Mouse (Mus musculus) erythroblast, embryonic 14.5 days (primary cell): ENCODE data around the gene 4933428G20Rik. TPM values are rescaled to one million over a fixed set of nuclear protein-coding genes. Genes with fewer than 3 reads are reported as not detected.

Experiments
- H3K27me3 ChIP-seq: 2 replicates; pipeline ENCODE4 v1.6.1; 2012; ENCODE audit warnings: inconsistent platforms; ENCODE audit not compliant: control insufficient read depth
- H3K36me3 ChIP-seq: 2 replicates; pipeline ENCODE4 v1.6.1; 2012; ENCODE audit warnings: mild to moderate bottlenecking, inconsistent platforms; ENCODE audit not compliant: control insufficient read depth
- H3K4me1 ChIP-seq: 2 replicates; pipeline ENCODE4 v1.6.1; 2012; ENCODE audit warnings: inconsistent platforms; ENCODE audit not compliant: control insufficient read depth
- H3K4me3 ChIP-seq: replicated peaks from 2 replicates; pipeline ENCODE3; 2012; ENCODE audit warnings: moderate library complexity, mild to moderate bottlenecking, inconsistent platforms
- H3K9me3 ChIP-seq: 2 replicates; pipeline ENCODE4 v1.6.1; 2012; ENCODE audit warnings: low read length, inconsistent platforms, mixed read lengths; ENCODE audit not compliant: control insufficient read depth
- GATA1 ChIP-seq: IDR thresholded peaks from 2 replicates; pipeline ENCODE4 v1.6.1; 2012; ENCODE audit warnings: low read length, inconsistent platforms, mixed read lengths
- TAL1 ChIP-seq: IDR thresholded peaks from 3 replicates; pipeline ENCODE4 v1.6.1; 2012; ENCODE audit warnings: low read length, inconsistent platforms, mixed read lengths
- polyA plus RNA-seq: library from polyadenylated mRNA; stranded (reverse); fragments of >175 nt; gene quantifications from 2 replicates; pipeline ENCODE4 v1.2.3, GENCODE M21; 2012

4933428G20Rik gene
- polyA plus RNA-seq, 1 experiment, result not detected

- Histone ChIP-seq H3K4me3 (no peak overlapping the region), H3K9me3 (no peaks in the 10 kb centered on the region), H3K27me3 (peaks cover 49% of the 10 kb centered on the region), H3K4me1 (no peaks in the 10 kb centered on the region), H3K36me3 (no peaks in the 10 kb centered on the region)
- no peak for TF ChIP-seq TAL1
- TF ChIP-seq GATA1, result no peak
Observed at GRCm38 (mm10) chr11:97525313-97525712, 25.2 kb upstream of the 4933428G20Rik start.

- TF ChIP-seq TAL1 (no peak), GATA1 (no peak)
- Histone ChIP-seq H3K36me3 (no peaks in the 10 kb centered on the region), H3K4me3 (no peak overlapping the region), H3K27me3 (peaks cover 41% of the 10 kb centered on the region), H3K4me1 (no peaks in the 10 kb centered on the region), H3K9me3 (no peaks in the 10 kb centered on the region)
Observed at GRCm38 (mm10) chr11:97524306-97524705, 24.2 kb upstream of the 4933428G20Rik start.

GRCm38 (mm10) chr11:97523827-97524261, 23.7 kb upstream of the 4933428G20Rik start:
- peaks cover 37% of the 10 kb centered on the region for H3K27me3 ChIP-seq
- no peaks in the 10 kb centered on the region for H3K9me3 ChIP-seq

GRCm38 (mm10) chr11:97523107-97523506, 23.0 kb upstream of the 4933428G20Rik start:
- no peaks in the 10 kb centered on the region for H3K9me3 ChIP-seq
- H3K4me1 ChIP-seq, result no peaks in the 10 kb centered on the region
- no peaks in the 10 kb centered on the region for H3K36me3 ChIP-seq
- TF ChIP-seq TAL1, result no peak
- TF ChIP-seq GATA1, result no peak
- H3K27me3 ChIP-seq, result peaks cover 33% of the 10 kb centered on the region
- H3K4me3 ChIP-seq, result no peak overlapping the region

More at GRCm38 (mm10) chr11:97523827-97524261, 23.7 kb upstream of the 4933428G20Rik start:
- Histone ChIP-seq H3K4me1 (no peaks in the 10 kb centered on the region), H3K36me3 (no peaks in the 10 kb centered on the region), H3K4me3 (no peak overlapping the region)
- TF ChIP-seq TAL1, result no peak
- no peak for TF ChIP-seq GATA1

- H3K36me3 ChIP-seq, result no peaks in the 10 kb centered on the region
- TF ChIP-seq TAL1, result no peak
- TF ChIP-seq GATA1, result no peak
- H3K27me3 ChIP-seq, result peaks cover 31% of the 10 kb centered on the region
- no peaks in the 10 kb centered on the region for H3K9me3 ChIP-seq
- no peaks in the 10 kb centered on the region for H3K4me1 ChIP-seq
- H3K4me3 ChIP-seq, result no peak overlapping the region
Observed at GRCm38 (mm10) chr11:97521741-97522474, 21.8 kb upstream of the 4933428G20Rik start.

GRCm38 (mm10) chr11:97520541-97520940, 20.4 kb upstream of the 4933428G20Rik start:
- Histone ChIP-seq H3K9me3 (no peaks in the 10 kb centered on the region), H3K27me3 (peaks cover 22% of the 10 kb centered on the region), H3K36me3 (no peaks in the 10 kb centered on the region), H3K4me3 (no peak overlapping the region), H3K4me1 (no peaks in the 10 kb centered on the region)
- no peak for TF ChIP-seq TAL1
- TF ChIP-seq GATA1, result no peak

- H3K4me1 ChIP-seq, result peaks cover 16% of the 10 kb centered on the region
- peaks cover 3% of the 10 kb centered on the region for H3K27me3 ChIP-seq
- no peak overlapping the region for H3K4me3 ChIP-seq
- H3K9me3 ChIP-seq, result no peaks in the 10 kb centered on the region
- TF ChIP-seq GATA1 (no peak), TAL1 (no peak)
- H3K36me3 ChIP-seq, result no peaks in the 10 kb centered on the region
Observed at GRCm38 (mm10) chr11:97513066-97513465, 12.9 kb upstream of the 4933428G20Rik start.

GRCm38 (mm10) chr11:97512511-97512910, 12.4 kb upstream of the 4933428G20Rik start:
- Histone ChIP-seq H3K9me3 (no peaks in the 10 kb centered on the region), H3K4me3 (peak overlapping the region; percentile 49), H3K4me1 (peaks cover 16% of the 10 kb centered on the region), H3K27me3 (peaks cover 3% of the 10 kb centered on the region), H3K36me3 (no peaks in the 10 kb centered on the region)
- TF ChIP-seq TAL1, result no peak
- no peak for TF ChIP-seq GATA1

GRCm38 (mm10) chr11:97511661-97512369, 11.7 kb upstream of the 4933428G20Rik start:
- no peaks in the 10 kb centered on the region for H3K9me3 ChIP-seq
- H3K4me1 ChIP-seq, result peaks cover 16% of the 10 kb centered on the region
- H3K27me3 ChIP-seq, result peaks cover 3% of the 10 kb centered on the region
- no peaks in the 10 kb centered on the region for H3K36me3 ChIP-seq
- no peak for TF ChIP-seq TAL1
- TF ChIP-seq GATA1, result no peak
- peak overlapping the region; percentile 49 for H3K4me3 ChIP-seq
